Mouse (Mus musculus): ENCODE measurements around the gene Plpp6.
"Not testable (repeated sequence)": the region's sequence is repeated elsewhere in the genome, so short reads cannot be mapped to it uniquely, and the experiment has no call there.

Gene Plpp6

DNA sequence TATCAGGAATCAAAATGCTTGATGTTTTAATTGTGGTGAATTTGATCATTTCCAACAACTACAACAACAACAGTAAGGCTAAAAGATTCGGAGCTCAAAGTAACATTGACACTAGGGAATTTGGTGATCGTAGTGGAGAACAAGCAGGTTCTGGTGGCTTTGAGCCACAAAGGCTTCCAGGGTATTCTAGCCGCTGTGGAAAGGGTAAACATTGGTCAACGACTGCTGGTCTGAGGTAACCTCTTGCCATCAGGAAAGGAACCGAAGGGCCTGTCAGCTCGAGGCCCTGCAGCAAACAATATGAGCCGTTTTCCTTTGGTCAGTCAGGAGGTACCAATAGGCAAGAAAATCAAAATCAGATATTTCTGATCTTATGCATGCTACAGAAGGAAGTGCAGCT is 18.9 kb downstream of the Plpp6 start:
- no peak for DNase-seq (ENCODE audit: low read depth, low spot score)

DNA sequence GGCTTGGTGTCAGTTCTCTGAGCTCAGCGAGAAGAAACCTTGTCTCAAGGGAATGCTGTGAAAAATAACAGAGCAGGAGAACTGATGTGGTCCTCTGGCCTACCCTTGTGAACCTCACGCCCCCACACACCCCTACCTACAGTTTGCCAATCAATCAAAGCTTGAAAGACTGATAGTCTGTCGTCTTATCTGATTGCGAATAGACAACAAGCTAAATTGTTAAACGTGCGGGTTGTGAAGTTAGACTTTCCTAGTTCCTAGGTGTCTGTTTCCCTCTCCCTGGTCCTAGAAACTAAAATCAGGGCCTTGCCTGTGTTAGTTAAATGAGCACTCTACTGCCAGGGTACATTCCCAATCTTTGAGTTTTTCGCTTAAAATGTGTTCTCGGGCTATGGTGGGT is 25.8 kb downstream of the Plpp6 start:
- no peak for DNase-seq (ENCODE audit: low read depth, low spot score)

DNA sequence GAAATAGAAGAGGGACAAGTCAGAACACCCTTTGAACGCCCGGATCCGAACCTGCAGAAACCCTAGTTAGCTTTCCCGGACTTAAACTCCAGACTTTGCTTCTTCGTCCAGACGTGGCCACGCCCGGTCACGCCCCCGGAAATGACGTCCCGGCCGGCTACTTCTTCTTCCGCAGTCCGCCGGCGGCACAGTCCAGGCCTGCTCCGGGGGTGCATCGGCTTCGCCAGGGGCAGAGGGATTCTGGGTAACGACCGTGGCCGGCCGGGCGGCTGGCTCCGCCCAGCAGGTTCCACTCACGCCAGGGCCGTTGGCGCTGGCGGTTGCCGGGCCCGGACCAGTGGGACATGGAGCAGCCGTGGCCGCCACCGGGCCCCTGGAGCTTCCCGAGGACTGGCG is 26.4 kb downstream of the Plpp6 start, which contains the start of gene Cdc37l1:
Gene Cdc37l1, plus strand, starts transcription at position 159 of the 396 bp plus-strand sequence.
- peak; percentile 76 for DNase-seq (ENCODE audit: low read depth, low spot score)

DNA sequence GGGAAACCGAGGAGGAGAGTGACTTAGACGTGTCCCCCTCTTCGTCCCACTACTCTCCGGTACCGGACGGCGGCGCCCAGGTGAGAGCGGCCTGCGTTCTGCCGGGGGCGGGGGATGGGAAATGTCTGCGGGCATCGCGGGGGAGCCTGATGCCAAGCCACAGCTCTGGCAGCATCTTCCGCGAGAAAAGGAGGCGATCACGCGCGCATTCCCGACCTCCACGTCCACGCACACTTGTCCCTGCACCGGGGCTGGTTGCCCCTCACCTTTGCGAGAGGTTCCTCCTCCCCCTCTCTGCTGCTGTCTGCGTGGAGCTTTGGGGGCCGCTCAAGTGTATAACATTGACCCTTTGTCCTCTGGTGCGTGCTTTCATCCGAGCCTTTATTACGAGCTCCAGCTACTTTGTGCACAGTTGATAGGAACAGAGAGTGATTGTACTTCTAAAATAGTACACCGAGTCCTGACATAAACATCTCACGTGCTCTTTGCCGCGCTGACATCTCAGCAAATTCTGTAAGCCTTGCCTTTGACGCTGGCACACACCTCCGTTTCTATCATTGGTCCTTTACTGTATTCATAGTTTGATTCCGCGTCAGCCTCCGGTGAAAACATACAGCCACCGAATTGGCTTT is 27.0 kb downstream of the Plpp6 start:
- no peak for DNase-seq (ENCODE audit: low read depth, low spot score)

DNA sequence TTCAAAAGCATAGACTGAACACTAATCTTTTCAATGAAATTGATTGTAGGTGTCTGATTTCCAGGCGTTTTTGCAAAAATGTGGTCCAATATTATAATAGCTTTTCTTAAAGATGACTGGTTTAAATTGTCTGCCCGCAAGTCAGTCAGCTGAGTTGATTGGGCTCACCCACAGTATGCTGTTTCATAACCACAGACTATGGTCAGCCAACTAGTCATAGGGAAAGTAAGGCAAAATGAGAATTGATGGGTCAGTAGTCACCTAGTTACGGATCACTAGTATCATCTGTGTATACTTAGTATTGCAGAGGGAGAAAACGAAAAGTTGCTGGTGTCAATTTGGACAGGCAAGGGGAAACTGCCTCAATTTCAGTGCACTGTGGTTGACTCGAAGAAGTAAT is 27.6 kb downstream of the Plpp6 start:
- no peak for DNase-seq (ENCODE audit: low read depth, low spot score)

DNA sequence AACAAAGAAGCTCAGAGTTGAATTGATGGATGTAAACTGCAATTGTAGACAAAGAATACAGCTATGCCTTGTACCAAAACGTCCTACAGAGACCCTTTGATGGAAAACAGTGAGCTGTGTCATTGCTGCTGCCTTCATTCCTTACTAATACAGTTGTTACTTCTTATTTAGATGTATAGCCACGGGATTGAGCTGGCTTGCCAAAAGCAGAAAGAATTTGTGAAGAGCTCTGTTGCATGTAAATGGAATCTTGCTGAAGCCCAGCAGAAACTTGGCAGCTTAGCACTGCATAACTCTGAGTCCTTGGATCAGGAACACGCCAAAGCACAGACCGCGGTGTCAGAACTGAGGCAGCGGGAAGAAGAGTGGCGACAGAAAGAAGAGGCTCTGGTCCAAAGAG is 31.1 kb downstream of the Plpp6 start:
- DNase-seq (ENCODE audit: low read depth, low spot score) = no peak

DNA sequence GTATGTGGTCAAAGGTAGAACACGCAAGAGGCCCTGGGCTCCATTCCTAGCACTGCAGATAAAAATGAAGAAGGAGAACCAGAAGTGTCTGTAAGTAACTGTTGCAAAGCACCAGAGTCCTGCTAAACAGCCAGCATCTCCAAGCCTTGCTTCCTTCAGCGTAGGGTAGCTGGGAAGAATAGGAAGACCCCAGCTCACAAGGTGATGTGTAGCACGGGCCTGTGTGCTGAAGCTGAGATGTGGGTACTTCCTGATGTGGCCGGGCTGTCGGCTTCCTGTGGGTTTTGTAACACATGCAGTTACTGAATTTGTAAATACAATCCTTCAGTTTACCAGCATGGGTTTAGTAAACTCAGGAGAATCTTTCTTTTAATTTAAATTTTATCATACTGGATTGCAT is 31.6 kb downstream of the Plpp6 start:
- no peak for DNase-seq (ENCODE audit: low read depth, low spot score)

DNA sequence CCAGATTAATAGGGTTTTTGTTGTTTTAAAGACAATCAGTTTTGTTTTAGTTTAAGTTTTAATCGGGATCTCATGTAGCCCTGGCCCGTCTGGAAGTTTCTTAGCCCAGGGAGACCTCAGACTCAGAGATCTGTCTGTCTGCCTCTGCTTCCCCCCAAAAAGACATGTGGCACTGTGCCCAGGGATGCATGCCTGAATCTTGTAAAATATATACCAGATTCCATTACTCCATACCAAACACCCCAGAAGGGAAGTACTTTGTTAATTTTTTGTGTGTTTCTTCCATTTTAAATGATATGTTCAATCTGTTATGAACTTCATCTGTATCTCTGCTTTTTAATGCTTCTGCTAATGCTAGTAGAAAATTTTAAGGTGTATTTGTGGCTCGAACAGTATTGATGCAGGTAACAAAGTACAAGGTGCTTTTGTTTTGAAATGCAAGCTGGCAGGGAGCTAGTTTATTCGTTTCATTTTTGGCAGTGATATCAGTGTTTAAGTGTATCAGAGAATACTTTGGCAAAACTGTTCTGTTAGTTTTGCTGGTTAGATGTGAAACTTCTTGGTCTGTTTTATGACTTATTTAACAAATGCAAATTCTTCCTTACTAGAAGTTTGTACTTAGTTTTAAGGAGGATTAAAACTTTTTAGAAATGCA is 34.4 kb downstream of the Plpp6 start:
- no peak for DNase-seq (ENCODE audit: low read depth, low spot score)

DNA sequence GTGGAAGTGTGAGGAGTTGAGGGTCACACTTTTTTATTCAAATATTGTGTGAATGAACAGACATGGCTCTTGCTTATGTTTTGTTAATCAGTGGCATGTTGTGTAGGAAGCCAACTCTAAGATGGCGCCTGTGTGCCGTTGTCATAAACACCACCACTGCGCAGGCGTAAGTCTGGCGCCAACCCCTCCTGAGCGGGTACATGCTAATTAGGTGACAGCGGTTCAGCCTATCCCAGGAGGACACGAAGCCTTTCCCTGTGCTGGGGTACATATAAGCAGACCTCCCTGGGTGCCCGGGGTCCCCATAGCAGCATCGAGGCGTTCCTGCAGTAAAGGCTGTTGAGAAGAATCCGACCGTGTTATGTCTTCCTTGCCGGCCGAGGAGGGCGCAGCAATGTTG is 36.6 kb downstream of the Plpp6 start:
- not testable (repeated sequence) for DNase-seq (ENCODE audit: low read depth, low spot score)

DNA sequence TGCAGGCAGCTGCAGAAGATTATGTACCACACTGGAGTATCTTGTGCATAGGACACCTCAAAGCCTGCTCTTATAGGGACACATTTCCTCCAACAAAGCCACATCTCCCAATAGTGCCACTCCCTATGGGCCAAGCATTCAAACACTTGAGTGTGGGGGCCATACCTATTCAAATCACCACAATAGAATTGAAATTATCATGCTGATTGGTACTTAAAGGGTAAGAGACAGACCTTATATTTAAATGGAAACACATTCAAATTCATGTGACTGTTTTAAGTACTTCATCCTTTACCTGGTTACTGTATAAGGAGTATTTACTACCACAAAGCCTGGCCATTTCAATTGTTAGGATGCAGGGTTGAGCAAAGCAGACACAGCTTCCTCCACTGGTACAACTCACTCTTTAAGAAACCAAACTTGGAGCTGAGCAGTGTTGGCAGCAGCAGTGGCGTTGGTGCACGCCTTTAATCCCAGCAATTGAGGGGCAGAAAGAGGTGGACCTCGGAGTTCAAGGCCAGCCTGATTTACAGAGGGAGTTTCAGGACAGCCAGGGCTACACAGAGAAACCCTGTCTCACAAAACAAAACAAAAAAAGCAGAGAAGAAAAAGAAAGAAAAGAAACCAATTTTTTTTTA is 44.4 kb downstream of the Plpp6 start:
- DNase-seq (ENCODE audit: low read depth, low spot score) = no peak

DNA sequence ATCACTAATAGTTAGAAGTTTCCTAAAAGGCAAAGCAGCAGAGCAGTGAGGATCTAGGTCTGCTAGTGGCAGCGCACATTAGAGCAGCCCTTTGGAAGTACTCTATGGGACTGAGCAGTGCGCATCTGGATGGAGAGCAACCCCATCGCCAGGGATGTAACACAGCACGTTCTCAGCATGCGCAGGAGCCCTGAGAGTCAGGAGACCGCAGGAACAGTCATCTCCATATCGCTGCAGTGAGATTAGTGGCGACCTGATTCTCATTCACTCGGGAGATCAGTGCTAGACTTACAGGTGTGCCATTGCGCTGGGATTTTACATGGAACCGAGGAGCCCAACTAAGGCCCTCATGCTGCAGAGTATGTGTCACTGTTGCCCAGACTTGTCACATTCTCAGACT is 45.3 kb downstream of the Plpp6 start:
- DNase-seq (ENCODE audit: low read depth, low spot score) = no peak

DNA sequence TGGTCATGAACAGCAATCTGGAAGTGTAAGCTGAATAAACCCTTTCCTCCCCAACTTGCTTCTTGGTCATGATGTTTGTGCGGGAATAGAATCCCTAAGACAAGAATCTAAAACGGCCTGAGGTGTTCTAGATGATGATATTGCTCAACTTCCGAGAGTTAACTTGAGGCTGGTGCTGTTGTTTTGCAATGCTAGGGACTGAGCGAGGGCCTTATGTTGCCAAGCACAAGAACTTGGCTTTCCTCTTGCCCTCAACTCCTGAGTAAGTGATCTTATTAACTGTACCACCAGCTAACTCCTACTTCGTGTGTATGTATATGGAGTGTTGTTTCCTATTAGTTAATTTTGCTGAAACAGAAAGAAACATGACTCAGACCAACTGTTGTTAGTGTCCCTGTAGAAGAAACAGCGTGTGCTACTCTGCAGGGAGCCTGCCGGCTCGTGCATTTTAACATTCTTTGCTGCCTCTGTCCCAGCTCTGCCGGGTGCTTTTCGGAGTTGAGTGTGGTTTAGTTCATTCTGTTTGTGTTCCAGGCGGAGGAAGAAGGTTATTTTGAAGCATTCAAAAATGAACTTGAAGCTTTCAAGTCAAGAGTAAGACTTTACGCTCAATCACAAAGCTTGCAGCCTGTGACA is 47.7 kb downstream of the Plpp6 start:
- no peak for DNase-seq (ENCODE audit: low read depth, low spot score)

DNA sequence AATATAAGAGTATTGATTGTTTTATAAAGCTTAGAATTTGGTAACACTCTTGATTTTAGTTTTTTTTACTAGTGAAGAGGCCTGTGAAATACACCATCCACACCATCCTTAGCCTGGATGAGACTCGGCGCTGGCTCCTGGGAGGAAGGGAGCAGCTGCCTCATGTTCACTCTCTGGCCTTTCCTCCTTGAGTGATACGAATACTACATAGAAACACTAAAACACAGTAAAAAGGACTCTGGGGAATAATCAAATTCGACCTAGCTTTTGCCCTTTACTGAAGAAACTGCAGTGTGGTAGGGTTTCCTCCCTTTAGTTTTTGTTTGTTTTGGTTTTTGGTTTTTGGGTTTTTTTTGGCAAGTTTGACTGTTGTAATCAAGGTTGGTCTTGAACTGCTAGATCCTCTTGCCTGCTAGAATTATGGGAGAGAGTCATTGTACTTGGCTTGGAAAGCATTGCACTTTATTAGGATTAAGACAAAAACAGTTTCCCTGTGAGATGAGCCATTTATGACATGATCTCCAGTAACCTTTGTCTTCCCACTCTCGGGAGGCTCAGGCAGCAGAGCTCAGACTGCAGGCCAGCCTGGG is 50.8 kb downstream of the Plpp6 start:
- no peak for DNase-seq (ENCODE audit: low read depth, low spot score)

DNA sequence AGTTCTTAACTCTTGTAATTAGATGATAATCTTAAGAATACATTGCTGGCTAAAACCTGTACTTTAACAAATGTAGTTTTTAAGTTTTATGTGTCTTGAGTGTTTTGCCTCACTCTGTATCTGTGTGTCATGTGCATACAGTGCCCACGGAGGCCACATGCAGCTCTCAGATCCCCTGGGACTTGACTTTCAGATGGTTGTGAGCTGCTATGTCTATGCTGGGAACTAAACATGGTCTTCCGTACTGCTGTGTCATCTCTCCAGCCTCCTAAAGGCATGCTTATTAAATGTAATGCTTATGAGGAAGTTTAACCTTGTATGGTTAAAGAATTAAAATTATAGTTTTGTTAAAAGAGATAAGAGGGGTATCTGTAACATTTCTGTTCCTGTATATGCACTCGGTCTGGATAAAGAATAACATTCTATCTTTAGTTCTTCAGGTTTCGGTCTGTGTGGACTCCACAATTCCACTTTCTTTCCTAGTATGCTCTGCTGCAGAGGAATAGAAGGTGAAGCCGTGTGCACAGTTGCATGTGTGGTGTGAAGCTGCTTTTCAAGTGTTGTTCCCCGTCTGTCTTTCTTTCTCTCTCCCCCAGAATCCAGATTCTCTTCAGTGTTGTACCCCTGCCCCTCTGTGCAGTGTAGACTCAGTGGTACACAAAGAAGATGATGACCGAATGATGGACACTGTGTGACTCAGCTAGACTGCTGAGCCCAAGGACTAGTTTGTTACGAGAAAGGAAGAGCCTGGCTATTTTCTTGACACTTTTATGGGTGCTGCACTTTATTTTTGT is 51.9 kb downstream of the Plpp6 start:
- DNase-seq (ENCODE audit: low read depth, low spot score) = no peak

DNA sequence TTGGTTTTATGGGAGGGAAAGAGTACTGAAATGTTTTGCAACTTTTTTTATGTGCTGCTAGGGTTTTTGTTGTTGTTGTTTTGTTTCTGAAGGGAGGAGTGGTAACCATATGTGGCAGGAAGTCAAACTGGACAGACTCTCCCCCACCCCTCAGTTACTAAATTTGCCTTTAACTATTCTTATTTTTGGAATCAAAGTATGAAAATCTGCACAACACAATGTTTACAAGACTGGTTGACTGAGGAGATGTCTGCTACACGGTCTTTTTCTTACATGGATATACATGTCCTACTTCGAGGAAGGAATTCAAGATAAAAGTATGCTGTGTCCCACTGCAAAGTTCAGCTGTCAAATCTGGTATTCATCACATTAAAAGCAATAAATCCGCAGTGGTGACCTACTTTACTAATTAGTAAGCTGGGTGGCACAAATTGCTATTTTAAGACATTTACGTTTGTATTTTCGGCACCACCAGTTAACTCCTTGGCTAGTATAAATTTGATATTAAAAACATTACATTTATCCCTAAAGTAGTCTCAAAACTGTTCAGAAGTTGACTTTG is 52.5 kb downstream of the Plpp6 start:
- DNase-seq (ENCODE audit: low read depth, low spot score) = no peak

Data from brain, embryonic 18.5 days (tissue).